Mouse (Mus musculus): ENCODE measurements around the gene Spata20. TPM values are rescaled to one million over a fixed set of nuclear protein-coding genes. Genes with fewer than 3 reads are reported as not detected.

Gene Spata20
- polyA plus RNA-seq, 1 experiment = not detected

- Histone ChIP-seq H3K4me1 (ENCODE audit: control insufficient read depth, insufficient read depth, low read length) (no peaks in the 10 kb centered on the region), H3K27ac (ENCODE audit: insufficient read depth, low read depth, low read length) (no peak overlapping the region), H3K4me3 (ENCODE audit: insufficient read depth, low read length) (no peak overlapping the region)
- no peak for TF ChIP-seq POLR2A (IDR thresholded peaks at IDR 0.05; ENCODE audit: borderline replicate concordance, low read depth, low read length)
- no peak for TF ChIP-seq CTCF (IDR thresholded peaks at IDR 0.05; ENCODE audit: low read depth, low read length)
Observed at GRCm38 (mm10) chr11:94499035-94499434, 13.1 kb upstream of the Spata20 start.

DNA sequence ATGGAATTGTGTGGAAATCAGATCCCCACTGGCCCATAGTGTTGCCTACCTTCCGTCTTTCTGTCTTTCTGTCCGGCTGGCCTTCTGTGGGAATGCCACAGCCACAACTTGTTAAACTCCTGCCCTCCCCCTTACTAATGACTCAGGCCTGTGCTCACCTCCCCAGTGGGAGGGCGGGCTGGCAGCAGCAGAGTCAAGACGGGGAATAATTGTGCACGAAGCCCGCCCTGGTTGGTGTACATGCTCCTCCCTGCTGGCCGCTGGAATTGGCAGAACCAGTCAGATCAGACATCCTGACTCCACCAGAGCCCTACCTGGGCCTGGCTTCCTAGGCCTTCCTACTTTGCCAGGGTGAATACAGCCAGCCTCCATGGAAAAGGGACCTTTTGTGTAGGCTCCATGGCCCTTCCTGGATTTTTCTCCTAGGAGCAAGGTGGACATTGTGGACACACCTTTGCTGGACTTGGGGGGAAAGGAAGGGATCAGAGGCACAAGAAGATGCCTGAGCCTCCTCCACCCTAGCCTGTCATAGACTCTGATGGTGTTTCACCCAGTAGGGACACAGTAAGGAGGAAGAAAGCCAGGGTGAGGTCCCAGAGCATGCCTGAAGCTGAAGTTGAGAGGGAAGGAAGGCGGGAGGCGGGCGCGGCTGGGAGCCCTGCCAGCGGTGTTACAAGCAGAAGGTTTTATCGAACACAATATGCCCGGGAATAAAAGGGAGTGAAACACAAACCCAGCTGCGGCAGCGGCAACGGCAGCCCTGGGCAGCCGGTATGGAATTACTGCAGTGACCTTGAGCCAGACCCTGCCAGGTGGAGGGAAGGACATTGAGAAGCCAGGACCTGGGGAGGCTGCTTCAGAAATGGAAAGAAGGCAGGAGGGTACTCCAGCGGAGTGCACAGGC lies 12.4 kb upstream of the Spata20 start:
- H3K27ac ChIP-seq (ENCODE audit: insufficient read depth, low read depth, low read length) = no peak overlapping the region
- no peak for TF ChIP-seq CTCF (IDR thresholded peaks at IDR 0.05; ENCODE audit: low read depth, low read length)
- TF ChIP-seq POLR2A (IDR thresholded peaks at IDR 0.05; ENCODE audit: borderline replicate concordance, low read depth, low read length) = no peak
- no peaks in the 10 kb centered on the region for H3K4me1 ChIP-seq (ENCODE audit: control insufficient read depth, insufficient read depth, low read length)
- no peak overlapping the region for H3K4me3 ChIP-seq (ENCODE audit: insufficient read depth, low read length)

DNA sequence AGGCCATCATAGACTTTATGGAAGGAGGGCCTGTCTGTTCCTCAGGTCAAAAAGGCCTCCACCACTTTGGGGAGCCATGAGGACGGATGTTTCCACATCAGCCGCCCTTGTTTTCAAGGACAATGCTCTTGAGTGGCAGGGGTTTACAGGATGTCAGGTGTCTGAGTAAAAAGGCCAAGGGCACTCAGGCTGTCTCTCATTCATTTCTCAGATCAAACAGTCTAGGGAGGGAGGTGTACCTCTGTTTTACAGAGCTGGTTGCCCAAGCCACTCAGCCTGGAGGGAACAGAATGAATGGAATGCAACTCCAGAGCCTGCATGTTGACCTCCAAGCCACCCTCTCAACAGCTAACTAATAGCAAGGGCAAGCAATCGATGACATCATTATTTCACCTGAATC lies 9.4 kb upstream of the Spata20 start:
- no peak for TF ChIP-seq CTCF (IDR thresholded peaks at IDR 0.05; ENCODE audit: low read depth, low read length)
- no peak for TF ChIP-seq POLR2A (IDR thresholded peaks at IDR 0.05; ENCODE audit: borderline replicate concordance, low read depth, low read length)
- no peak overlapping the region for H3K27ac ChIP-seq (ENCODE audit: insufficient read depth, low read depth, low read length)
- H3K4me1 ChIP-seq (ENCODE audit: control insufficient read depth, insufficient read depth, low read length) = no peaks in the 10 kb centered on the region
- H3K4me3 ChIP-seq (ENCODE audit: insufficient read depth, low read length) = no peak overlapping the region

DNA sequence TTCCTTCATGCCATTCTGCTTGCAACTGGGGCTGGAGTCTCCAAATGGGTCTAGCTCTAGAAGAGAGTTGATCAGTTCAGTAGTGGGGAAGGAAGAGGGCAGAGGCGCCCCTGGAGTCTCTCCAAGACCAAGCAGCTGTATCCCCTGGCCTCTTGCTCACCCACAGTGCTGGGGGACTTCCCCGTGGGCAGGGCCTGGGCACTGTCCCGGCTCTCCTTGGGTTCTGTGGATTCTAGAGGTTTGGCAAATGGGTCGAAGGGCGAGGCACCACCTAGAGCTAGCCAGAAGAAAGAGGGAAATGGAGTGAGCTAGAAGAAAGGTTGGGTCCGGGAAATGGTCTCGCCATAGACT lies 5.7 kb upstream of the Spata20 start:
- Histone ChIP-seq H3K27ac (ENCODE audit: insufficient read depth, low read depth, low read length) (no peak overlapping the region), H3K4me1 (ENCODE audit: control insufficient read depth, insufficient read depth, low read length) (no peaks in the 10 kb centered on the region), H3K4me3 (ENCODE audit: insufficient read depth, low read length) (no peak overlapping the region)
- no peak for TF ChIP-seq CTCF (IDR thresholded peaks at IDR 0.05; ENCODE audit: low read depth, low read length)
- TF ChIP-seq POLR2A (IDR thresholded peaks at IDR 0.05; ENCODE audit: borderline replicate concordance, low read depth, low read length) = no peak

- H3K4me3 ChIP-seq (ENCODE audit: insufficient read depth, low read length) = peak overlapping the region; percentile 47
- no peak for TF ChIP-seq POLR2A (IDR thresholded peaks at IDR 0.05; ENCODE audit: borderline replicate concordance, low read depth, low read length)
- no peak for TF ChIP-seq CTCF (IDR thresholded peaks at IDR 0.05; ENCODE audit: low read depth, low read length)
- H3K4me1 ChIP-seq (ENCODE audit: control insufficient read depth, insufficient read depth, low read length) = no peaks in the 10 kb centered on the region
- no peak overlapping the region for H3K27ac ChIP-seq (ENCODE audit: insufficient read depth, low read depth, low read length)
Observed at GRCm38 (mm10) chr11:94491035-94491748, 5.2 kb upstream of the Spata20 start.

- Histone ChIP-seq H3K27ac (ENCODE audit: insufficient read depth, low read depth, low read length) (no peak overlapping the region), H3K4me1 (ENCODE audit: control insufficient read depth, insufficient read depth, low read length) (no peaks in the 10 kb centered on the region), H3K4me3 (ENCODE audit: insufficient read depth, low read length) (no peak overlapping the region)
- TF ChIP-seq CTCF (IDR thresholded peaks at IDR 0.05; ENCODE audit: low read depth, low read length) (no peak), POLR2A (IDR thresholded peaks at IDR 0.05; ENCODE audit: borderline replicate concordance, low read depth, low read length) (no peak)
Observed at GRCm38 (mm10) chr11:94489745-94490144, 3.8 kb upstream of the Spata20 start.

- no peak overlapping the region for H3K4me3 ChIP-seq (ENCODE audit: insufficient read depth, low read length)
- no peak for TF ChIP-seq CTCF (IDR thresholded peaks at IDR 0.05; ENCODE audit: low read depth, low read length)
- TF ChIP-seq POLR2A (IDR thresholded peaks at IDR 0.05; ENCODE audit: borderline replicate concordance, low read depth, low read length) = no peak
- H3K27ac ChIP-seq (ENCODE audit: insufficient read depth, low read depth, low read length) = no peak overlapping the region
- H3K4me1 ChIP-seq (ENCODE audit: control insufficient read depth, insufficient read depth, low read length) = no peaks in the 10 kb centered on the region
Observed at GRCm38 (mm10) chr11:94488767-94489533, 3.0 kb upstream of the Spata20 start.

DNA sequence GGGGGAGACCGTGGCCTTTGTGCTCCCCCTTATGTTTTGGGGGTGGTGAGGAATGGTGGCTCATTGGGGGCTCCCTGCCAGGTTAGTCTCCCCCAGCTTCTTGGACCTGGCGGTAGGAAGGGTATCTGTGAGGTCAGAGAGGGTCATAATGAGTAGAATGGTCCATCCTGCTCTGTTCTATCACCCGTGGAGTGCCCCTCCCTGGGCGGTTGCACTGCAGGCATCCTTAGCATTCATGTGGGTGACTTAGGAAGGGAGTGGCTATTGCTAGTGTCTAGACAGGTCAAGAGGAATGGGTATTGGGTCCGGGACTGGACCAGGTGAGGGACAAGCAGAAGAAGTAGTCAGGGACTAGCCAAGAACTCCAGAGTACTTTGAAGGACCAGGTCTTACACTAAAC lies 756 bp downstream of the Spata20 start:
- no peak overlapping the region for H3K4me3 ChIP-seq (ENCODE audit: insufficient read depth, low read length)
- no peak overlapping the region for H3K27ac ChIP-seq (ENCODE audit: insufficient read depth, low read depth, low read length)
- no peak for TF ChIP-seq POLR2A (IDR thresholded peaks at IDR 0.05; ENCODE audit: borderline replicate concordance, low read depth, low read length)
- no peak for TF ChIP-seq CTCF (IDR thresholded peaks at IDR 0.05; ENCODE audit: low read depth, low read length)
- H3K4me1 ChIP-seq (ENCODE audit: control insufficient read depth, insufficient read depth, low read length) = no peaks in the 10 kb centered on the region

- no peak for TF ChIP-seq CTCF (IDR thresholded peaks at IDR 0.05; ENCODE audit: low read depth, low read length)
- TF ChIP-seq POLR2A (IDR thresholded peaks at IDR 0.05; ENCODE audit: borderline replicate concordance, low read depth, low read length) = no peak
- no peak overlapping the region for H3K4me3 ChIP-seq (ENCODE audit: insufficient read depth, low read length)
- no peak overlapping the region for H3K27ac ChIP-seq (ENCODE audit: insufficient read depth, low read depth, low read length)
- H3K4me1 ChIP-seq (ENCODE audit: control insufficient read depth, insufficient read depth, low read length) = no peaks in the 10 kb centered on the region
Observed at GRCm38 (mm10) chr11:94484636-94485035, 1.3 kb downstream of the Spata20 start.
